Mouse (Mus musculus) A20 (cell line): ENCODE measurements around the gene 6030468B19Rik.

Experiments
- DNase-seq: peaks from one replicate; pipeline ENCODE4 v3.0.0-alpha.2; 2011; ENCODE audit warnings: low read depth, low spot score

6030468B19Rik gene

DNA sequence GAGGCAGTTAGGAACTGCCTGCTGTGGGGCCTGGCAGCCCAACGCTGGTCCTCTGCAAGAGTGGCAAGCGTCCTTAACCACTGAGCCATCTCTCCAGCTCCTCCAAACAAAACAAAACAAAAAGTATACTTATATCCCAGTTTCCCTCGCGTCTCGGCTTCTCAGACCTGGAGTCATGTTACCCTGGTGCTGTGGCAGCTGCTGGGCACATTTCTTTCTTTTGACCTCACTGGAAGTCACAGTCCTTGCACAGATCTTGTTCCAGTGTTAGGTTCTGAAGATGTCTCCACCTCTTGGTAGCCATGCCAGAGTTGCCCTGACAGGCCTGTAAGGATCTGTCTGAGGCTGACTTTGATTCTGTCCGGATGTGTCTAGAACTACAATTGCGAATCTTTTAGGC lies 4.2 kb downstream of the 6030468B19Rik start:
- no peak for DNase-seq

DNA sequence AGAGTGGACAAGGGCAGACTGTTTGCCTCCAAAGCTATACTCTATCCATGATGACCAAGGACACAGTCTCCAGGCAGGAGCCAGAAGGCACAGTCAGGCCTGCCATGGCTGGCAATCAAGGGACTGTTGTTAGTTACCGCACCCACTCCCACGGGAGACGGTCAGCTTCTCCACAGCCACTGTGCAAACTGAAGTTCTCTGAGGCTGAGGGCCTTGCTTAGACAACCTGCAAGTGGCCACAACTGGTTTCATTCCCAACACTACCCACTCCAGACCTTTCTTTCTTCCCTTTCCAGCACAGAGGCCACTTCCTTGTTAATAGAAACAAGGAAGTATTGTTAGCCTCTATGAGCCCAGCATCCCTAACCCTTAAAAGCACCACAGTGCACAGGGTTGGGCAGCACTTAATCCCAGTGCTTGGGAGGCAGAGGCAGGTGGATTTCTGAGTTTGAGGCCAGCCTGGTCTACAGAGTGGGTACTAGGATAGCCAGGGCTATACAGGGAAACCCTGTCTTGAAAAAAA lies 5.8 kb downstream of the 6030468B19Rik start:
- DNase-seq, result no peak

DNA sequence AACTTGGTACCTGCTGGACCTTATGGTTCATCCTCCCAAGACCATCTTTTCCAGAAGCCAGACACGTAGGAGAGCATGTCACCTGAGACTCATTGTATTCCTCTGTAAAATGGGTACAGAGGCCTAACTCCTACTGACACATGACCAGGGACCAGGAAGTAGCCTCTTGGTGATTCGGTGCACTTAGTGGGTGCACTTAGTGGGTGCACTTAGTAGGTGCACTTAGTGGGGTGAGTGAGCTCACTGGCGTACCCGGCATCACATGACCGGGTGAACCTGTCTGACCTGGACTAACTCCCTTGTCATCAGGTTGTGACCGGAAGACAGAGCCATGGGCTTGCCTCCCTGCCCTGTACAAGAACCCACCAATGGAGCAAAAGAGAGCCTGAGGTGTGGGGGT lies 9.3 kb downstream of the 6030468B19Rik start:
- DNase-seq, result no peak

DNA sequence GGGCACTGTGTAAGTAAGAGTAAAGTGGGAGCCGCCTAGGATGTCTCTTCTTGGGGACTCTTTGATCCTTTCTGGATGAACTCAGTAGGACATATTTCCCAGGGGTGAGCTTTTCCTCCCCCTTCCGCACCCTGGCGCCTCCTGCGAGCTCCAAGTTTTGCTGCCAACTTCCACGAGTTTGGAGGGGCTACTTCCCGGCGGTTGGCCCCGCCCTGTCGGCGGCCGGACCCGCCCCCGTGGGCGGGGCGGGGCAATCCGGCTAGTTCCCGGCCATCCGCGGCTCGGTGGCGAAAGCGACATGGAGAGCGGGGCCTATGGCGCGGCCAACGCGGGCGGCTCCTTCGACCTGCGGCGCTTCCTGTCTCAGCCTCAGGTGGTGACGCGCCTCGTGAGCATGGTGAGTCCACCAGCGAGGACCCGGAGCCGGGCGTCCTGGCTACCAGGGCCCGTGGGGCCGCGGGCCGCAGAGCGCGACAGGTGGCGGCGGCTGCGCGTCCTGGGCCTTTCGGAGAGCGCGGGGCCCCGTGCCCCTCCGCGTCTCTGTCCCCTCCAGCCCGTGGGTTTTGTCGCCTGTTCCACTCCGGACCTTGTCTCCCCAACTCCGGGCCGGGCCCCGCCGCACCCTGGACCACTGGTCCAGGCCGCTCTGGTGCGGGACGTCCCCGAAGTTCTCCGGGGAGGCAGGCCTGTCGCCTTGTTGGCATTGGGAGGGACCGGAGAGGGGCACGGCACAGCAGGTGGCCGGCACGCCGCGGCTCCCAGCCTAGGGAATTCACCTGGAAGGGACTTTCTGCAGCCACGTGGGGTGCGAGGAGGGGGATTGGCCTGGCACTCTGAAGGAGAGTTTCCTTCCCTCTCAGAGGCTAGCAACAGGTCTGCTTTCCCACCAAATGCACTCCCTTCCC lies 12.2 kb downstream of the 6030468B19Rik start, which contains the start of the genes Gm20708 and Syngr2:
TSS of gene Gm20708 (plus strand) at position 262 of the 905 bp plus-strand sequence.
TSS of gene Syngr2 (plus strand) at position 262 of the 905 bp plus-strand sequence.
- DNase-seq, result peak; percentile 87

DNA sequence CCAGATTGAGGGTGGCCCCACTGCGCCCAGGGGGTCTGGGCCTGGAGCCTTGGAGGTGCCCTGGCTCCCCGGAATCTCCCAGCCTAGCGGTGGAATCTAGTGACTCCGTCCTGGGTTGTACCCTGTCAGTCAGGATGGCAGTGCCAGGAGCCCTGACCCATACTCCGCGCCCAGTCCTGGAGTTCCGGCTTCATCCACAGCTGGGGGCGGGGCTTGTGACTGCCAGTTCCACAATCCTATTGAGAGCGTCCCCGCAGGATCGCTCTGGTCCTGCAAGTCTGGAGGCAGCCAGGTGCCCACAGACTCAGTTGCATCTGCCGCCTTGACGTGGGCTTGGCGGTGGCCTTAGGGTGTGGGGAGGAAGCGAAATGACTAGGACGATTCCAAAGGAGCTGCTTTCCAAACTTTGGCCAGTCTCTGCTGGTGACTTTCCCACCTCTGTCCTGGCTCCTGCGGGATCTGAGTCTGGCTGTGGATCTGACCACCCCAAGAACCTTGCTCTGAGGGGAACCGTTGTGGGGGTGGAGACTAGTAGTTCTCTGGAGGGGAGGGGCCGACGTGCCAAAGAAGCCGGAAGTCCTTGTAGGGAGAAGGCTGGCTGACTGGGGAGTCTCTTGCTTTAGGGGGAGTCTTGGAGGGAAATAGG lies 13.1 kb downstream of the 6030468B19Rik start:
- peak; percentile 93 for DNase-seq

DNA sequence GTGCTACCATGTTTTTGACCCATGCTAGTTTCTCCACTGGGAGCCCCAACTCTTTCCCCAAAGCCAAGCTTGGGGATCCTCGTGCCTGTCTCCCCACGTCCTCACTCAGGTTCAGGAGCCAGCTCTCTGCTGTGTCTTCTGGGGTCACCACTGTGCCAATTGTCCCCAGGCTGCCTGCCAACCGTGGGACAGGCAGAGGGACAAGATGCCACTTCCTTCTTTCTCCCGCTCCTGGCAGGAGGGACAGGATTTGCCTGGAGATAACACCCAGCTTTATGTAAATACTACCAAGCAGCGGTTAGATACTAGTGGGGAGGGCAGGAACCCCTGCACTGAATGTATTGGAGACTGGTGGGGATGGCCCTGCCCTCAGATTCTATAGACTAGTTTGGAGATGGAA lies 16.4 kb downstream of the 6030468B19Rik start:
- no peak for DNase-seq

DNA sequence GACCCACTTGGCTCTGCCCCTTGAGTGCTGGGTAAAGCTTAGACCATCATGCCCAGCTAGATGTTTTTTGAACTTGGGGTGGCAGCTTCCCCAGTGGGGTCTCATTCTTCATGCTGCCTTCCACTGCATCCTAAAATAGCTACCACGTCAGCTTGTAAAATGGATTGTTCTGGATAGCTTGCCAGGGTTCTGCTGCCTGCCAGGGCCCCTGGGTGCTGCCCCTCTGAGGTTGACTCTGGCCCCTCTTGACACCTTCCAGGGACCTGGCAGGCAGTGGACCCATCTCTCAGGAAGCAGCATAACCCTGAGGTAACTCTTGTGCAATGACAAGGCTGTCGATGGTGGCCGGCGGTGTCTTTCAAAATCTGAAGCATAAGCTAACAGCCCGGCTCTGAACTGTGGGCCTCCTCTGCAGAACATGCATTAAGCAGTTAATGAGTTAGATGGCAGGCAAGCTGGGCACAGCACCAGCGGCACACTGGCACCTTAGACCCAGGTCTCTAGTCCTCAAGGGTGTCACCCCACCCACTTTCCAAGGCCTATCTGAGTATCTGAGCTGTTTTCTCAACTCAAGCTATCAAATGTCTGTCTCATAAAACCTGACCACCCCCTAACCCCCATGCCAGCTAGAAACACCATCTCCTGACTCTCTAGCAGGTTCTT lies 17.4 kb downstream of the 6030468B19Rik start:
- DNase-seq, result peak; percentile 10

DNA sequence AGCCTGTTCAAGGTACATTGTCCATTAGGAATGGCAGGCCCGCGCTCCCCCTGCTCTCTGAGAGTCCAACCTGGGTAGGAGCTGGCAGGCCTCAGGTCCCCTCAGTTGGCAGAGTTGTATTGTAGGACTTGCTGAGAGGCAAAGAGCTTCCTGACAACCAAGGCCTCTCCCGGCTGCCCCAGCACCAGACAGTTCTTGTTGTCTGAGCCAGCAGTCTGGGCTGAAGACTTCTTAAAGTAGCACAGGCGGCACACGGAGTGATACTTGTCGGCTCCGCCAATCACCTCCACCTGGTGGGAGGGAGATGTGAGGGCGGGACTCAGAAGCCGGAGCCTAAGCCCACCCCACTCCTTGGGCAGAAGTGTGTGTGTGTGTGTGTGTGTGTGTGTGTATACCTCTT lies 18.4 kb downstream of the 6030468B19Rik start:
- peak; percentile 24 for DNase-seq

DNA sequence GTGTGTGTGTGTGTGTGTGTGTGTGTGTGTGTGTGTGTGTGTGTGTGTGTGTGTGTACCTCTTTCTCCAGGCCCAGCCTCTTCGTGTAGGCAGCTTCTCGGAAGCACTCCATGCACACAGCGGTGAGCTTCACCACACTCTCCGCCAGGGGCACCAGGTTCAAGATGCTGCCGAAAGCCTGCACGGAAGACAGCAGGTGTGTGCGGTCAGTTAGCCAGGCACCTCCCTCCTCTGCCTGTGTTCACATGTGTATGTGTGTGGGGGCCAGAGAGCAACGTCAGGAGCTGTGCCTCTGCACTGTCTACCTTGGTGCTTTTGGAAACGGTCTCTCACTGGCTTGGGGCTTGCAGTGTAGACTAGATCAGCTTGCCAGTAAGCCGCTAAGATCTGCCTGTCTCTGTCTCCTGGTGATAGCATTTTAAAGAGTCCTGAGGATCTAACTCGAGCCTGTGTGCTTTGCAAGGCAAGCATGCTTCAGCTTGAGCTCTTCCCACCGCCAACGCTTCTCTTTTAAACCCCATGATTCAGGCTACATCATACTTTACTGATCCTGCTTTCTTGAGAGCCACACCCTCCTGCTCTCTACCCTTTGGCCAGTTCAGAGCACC lies 19.0 kb downstream of the 6030468B19Rik start:
- peak; percentile 28 for DNase-seq

DNA sequence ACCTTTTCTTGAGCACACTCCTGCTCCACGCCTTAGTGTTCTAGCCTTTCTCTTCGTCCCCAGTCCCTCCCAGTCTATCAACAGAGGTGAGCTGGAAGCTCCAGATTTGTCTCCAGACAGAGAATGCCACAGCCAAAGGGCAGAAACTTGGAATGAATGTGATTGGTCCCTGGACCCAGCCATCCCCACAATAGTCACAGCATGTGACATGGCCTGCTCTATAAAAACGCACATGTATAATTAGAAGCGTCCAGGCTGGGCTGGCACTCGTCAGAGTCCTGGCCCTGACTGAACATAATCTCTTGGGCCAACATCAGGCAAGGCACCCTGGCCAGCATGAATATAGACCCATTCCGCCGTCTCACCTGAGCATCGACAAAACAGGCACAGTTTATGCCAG lies 21.6 kb downstream of the 6030468B19Rik start:
- no peak for DNase-seq

DNA sequence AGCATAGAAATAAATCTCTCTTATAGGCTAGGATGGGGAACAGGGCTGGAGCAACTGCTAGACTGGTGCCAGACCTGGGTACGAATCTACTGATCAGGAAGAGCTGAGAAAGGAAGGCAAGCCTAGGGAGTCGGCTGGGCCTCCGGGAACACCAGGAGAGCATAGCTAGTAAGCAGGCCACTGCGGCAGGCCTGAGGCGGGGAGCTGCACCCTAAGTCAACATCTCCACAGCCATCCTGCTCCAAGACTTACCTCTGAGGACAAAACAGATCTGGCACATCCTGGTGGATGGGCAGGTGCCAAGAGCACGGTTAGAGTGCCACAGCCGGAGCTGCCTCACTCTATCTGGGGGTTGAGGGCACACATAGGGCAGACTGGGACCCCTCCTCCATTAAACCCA lies 22.7 kb downstream of the 6030468B19Rik start:
- no peak for DNase-seq

DNA sequence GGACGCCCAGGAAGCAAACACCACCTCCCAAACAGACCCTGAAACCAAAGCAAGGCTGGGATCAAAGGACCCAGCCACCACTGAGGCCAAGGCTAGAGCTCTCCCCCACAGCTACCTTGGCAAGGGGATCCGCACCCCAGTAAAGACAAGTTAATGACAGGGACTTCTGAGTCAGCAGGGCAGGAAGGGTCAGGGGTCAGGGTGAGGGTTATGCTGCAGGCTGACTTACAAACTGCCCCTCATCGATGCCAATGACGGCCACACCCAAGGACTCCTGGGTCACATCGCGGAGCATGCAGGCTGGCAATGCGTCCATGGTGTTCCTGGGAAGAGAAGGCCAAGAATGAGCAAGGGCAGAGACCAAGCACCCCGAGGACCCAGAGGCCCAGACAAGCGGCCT lies 24.4 kb downstream of the 6030468B19Rik start:
- no peak for DNase-seq

DNA sequence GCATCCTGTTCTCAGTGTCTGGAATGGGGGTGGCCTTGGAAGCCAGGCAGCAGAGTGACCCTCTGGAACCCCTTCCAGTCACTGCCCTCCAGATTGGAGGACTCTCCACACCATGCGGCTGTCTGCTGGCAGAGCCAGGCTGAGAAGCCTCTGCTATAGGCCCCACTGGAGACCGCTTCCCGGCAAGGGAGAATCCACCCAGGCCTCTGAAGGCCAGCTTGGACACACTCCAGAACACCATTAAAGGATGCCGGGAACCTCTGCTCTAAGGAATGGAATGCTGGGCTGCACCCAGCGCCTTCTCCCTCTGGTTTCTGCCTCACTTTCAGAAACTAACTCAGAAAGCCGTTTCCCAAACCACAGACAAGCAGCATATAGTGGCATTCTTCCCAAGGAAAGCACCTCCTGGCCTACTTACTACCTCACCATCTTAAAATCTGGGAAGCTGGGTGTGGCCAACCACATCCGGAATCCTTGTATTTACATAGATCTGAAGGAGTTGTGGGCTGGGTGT lies 25.3 kb downstream of the 6030468B19Rik start:
- no peak for DNase-seq

DNA sequence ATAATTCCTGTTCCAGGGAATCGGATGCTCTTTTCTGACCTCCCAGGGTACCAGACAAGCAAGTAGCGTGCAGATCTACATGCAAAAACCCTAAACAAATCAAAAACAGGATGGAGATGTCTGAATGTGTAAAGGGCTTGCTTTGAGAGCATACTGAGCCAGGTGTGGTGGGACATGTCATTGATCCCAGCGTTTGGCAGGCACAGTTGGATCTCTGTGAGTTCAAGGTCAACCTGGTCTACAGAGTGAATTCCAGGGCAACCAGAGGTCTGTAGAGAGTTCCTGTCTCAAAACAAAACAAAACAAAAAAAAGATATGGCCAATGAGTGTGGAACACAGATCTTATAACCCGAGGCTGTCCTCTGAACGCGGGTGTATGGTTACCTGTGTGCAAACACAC lies 26.0 kb downstream of the 6030468B19Rik start:
- DNase-seq, result no peak

DNA sequence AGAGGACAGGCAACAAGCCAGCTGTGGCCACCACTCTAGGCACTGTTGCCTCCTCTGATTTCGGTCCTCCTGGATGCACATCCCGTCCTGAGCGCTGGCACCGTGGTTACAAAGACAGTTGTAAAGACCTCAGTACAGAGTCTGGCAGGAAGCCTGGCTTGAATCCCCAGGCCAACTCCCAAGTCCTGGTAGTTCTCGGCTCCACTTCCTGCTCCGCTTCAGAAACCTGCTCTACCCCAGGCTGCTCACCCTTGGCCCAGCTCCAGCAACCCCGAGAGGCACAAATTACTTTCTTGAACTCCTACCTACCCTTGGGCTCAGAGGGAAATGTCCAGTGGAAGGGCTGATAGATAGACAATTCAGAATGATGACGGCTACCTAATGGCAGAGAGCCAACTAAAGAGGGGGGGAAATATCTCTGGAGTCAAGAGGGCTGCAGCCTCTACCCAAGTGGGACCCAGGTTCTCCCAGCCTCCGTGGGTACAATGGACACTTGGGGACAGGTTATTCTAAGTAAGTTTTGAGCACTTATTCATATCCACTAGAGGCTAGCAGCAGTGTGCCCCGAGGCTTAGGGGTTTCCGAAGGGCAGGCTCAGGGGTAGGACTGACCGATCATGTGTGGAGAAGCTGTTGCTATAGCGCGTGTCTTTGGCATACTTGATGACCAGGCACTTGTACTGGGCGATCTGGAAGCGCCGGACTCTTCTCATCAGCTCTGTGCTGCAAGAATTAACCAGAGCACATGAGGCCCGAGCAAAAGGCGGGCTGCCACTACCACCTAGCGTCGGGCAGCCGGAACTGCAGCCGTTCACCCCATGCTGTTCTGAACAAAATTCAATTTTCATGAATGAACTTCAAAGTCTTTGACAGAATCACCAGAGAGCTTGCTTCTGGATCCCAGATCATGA lies 26.9 kb downstream of the 6030468B19Rik start:
- peak; percentile 88 for DNase-seq

DNA sequence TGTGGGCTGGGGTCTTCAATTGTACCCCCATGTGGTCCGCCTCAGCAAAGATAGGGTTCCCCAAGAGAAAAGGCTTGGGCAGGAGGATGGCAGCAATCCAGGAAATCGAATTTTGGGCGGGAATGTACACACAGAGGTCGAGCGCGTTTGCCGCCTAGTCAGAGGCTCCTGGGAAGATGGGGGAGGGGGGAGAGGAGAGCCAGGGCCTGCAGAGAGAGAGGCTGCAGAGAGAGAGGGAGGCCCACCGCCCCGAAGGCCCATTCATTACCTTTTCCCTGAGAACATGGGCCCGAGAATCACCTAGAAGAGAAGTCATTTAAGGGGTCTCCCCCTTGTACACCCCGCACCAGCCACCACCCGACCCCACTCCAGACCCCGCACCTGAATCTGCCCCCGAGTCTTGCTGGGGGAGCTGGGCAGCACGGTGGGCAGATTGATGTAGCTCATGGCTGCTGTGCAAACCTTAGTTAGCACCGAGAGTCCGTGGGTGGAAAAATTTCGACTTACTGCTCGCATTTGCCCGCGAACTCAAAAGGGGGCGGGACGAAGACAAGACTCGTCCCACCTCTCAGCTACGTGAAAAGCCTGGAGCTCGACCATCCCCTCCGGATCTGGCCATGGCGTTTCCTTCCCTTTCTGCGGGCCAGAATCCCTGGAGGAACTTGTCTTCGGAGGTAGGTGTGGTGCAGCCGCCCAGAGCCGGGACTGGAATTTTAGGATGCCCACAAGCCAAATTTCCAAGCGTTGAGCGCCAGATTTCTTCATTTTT lies 28.1 kb downstream of the 6030468B19Rik start, which contains the start of the genes Afmid and Tk1:
TSS of gene Afmid (plus strand) at position 592 of the 769 bp plus-strand sequence.
TSS of gene Tk1 (minus strand) at position 760 of the 769 bp plus-strand sequence.
- DNase-seq, result peak; percentile 92

DNA sequence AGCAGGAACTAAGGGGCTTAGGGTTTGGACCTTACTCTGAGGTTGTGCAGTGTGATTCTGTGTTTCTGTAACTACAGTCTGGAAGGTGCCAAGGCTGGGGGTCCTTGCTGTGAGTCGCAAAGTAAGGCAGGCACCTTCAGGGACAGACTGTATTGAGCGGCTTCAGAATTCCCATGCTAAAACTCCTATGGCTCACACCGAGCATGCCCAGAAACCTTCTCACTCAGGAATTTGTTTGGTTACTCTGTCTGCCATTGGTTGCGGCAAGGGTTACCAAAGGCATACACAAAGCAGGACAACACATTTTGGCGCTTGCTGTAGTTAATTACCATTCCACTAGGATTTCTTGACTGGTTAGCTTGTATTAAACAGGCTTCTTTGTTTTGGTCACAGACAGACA lies 28.7 kb downstream of the 6030468B19Rik start:
- no peak for DNase-seq

DNA sequence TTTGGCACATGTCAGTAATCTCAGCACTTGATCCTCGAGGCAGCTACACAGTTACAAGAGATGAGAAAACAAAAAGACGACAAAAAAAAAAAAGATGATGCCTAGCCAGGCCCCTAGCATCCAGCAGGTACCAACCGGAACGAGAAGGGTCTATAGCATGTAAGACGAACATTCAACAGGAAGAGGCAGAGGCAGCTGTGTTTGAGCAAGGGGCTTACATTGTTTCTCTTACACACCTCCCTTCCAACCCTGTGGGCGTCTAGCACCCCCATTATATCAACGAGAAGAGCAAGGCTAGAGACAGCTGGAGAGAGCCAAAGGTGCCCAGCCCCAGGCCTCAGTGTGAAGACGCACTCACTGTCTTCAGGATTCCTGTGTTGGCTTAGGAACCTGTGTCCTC lies 29.5 kb downstream of the 6030468B19Rik start:
- peak; percentile 73 for DNase-seq

DNA sequence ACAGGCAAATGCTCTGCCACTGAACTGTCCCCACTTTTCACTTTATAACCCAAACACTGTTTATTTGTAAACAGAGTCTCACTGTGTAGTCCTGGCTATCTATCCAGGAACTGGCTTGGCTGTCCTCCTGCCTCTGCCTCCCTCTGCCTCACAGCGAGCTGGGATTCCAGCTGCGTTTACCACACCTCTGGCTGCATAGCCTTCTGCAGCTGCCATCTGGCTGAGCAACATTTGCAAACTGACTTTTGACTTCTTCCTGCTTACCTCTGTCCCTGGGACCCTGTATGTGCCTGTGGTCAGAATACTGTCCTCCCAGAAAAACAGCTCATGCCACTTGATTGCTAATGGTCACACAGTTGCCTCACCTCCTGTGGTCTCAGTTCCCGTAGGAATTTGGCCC lies 29.9 kb downstream of the 6030468B19Rik start:
- peak; percentile 80 for DNase-seq
